Mouse (Mus musculus) lung, adult 2 months (tissue): ENCODE measurements around the gene Gpr55.

Experiments used
- CTCF ChIP-seq: fragments of 200-500 bp; IDR thresholded peaks from 2 replicates; pipeline ENCODE4 v1.5.1; 2011; ENCODE audit warnings: mild to moderate bottlenecking, low read length, control low read depth; ENCODE audit not compliant: insufficient read depth
- POLR2A ChIP-seq: fragments of 200-500 bp; IDR thresholded peaks from 2 replicates; pipeline ENCODE4 v1.6.1; 2011; ENCODE audit warnings: low read depth, mild to moderate bottlenecking, control low read depth, low read length, borderline replicate concordance; ENCODE audit errors: extremely low read depth

DNA sequence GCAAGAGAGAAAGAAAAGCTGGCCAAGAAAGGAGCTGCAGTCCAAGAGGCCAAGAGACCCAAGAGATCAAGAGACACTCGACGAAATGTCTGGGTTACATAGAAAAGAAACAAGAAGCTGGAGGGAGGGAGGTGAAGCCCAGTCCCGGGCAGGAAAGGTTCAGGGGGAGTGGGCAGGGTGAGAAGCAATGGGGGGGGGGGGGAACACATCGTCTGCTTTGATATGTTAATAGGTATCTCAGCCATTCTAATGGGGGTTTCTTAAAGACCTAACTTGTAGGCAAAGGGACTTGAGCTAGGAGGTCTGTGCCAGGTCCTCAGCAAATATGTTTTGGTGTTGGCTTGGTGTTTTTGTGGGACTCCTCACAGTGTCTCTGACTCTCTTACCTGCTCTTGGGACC is 32.7 kb upstream of the Gpr55 start:
- TF ChIP-seq POLR2A (no peak), CTCF (no peak)
